Mouse (Mus musculus) CD4-positive helper T cell, adult 2 months (primary cell): ENCODE results near the gene Ddx19b.
"Not testable (repeated sequence)": the region's sequence is repeated elsewhere in the genome, so short reads cannot be mapped to it uniquely, and the experiment has no call there.

ENCODE experiments used
- DNase-seq: peaks from one replicate; pipeline ENCODE4 v3.0.0-alpha.2; 2012; ENCODE audit warnings: low read depth, missing footprints, low spot score

Ddx19b gene

DNA sequence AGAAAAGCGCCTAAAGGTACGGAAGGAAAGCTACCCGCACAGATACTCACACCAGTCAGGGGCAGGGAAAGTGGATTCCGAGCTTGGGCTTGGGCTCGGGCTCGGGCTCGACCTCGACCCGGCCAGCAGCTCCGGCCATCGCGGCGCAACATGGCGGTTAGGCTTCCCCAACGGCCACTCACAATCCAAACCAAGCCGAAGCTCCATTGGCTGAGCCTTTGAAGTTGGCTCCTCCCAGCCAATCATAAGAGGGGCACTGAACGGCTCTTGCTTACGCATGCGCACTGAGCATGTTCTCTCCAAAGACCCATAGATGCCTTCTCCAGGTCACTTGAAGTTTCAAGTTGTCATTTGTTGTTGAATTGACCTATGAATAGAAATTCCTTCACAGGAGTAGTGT lies at the start of gene Ddx19b:
Ddx19b (minus strand) TSS at position 180 of the 400 bp plus-strand sequence.
- no peak for DNase-seq

DNA sequence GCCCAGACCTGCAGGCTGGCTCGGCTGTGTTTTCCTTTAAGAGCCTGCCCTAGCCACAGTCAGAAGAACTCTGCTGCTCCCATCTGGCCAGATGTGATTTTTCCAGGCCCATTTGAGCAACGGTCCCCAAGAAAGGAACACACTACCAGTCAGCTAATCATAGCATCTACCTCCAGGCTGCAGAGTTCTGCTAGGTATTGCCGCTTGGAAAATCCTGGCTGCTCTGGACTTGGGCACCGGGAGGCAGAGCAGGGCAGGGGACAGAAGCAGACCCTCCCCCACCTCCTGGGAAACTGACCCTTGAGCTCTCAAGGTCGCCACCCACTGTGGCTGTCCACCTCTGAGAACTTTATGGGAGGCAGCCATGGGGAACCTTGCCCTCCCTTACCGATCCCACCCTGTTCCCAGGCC lies 48.3 kb upstream of the Ddx19b start:
- DNase-seq: no peak

DNA sequence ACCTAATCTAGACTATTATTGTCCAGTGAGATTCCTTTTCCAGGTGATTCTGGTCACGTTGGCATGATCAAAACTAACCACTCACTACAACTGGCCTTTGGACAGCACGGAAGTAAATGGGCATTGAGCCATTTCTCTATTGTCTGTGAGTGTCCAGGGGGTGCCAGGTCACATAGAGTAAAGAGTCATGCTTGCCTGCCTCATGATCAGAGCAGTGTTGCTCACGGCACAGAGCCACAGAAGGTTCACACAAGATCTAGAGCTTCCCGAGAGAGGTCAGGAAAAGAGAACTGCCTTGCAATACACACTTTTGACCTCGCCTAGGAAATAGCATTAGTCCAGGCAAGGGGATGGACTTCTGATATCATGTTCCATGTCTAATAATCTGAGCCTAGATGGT lies 47.9 kb upstream of the Ddx19b start:
- no peak for DNase-seq

GRCm38 (mm10) chr8:111075926-111076325 lies 44.4 kb upstream of the Ddx19b start:
- DNase-seq: no peak

- DNase-seq: not testable (repeated sequence)
Measured at GRCm38 (mm10) chr8:111068660-111069059, 37.1 kb upstream of the Ddx19b start.

DNA sequence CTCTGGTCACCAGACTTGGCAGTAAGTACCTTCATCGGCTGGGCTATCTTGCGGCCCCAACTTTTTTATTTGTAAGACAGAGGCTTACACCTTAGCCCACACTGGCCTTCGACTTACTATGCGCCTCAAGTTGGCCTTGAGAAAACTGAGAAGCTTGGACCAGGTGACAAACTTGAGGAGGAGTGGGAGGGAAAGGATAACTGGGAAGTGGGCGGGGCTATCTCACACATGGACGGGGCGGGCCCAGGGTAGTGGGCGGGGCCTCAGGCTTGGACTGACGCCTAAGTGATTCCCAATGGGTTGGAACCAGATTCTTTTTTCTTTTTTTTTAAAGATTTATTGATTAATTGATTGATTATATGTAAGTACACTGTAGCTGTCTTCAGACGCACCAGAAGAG lies 35.9 kb upstream of the Ddx19b start:
- DNase-seq: no peak

DNA sequence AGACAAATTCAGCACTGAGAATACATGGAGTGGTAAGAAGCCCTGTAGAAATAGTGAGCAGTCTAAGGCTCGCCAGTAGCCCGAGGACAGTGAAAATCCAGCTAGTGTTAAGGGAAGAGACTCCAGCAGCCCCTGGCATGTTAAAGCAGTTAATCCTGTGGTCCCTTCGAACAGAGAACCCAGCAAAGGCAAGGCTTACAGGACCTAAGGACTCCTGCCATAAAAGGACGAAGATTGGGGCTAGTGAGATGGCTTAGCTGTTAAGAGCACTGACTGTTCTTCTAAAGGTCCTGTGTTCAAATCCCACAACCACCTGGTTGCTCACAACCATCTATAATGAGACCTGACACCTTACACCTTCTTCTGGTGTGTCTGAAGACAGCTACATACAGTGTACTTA lies 34.8 kb upstream of the Ddx19b start:
- no peak for DNase-seq

DNA sequence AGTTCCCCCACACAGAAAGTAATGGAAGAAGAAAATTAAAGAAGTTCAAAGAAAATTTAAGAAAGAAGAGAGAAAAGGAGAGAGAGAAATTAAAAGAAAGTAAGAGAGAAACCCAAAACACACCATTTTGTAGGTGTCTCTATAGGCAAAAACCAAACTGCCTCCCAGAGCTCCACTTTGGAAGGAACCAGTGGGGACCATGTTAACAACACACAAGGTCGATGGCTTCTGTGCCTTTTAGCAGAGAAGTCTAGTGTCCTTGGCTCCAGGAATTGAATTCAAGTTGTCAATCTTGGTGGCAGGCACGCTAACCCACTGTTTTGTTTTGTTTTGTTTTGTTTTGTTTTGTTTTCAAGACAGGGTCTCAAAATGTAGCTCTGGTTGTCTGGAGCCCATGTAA lies 31.3 kb upstream of the Ddx19b start:
- no peak for DNase-seq

- DNase-seq: peak; percentile 80
Measured at GRCm38 (mm10) chr8:111062072-111062757, 30.7 kb upstream of the Ddx19b start.

DNA sequence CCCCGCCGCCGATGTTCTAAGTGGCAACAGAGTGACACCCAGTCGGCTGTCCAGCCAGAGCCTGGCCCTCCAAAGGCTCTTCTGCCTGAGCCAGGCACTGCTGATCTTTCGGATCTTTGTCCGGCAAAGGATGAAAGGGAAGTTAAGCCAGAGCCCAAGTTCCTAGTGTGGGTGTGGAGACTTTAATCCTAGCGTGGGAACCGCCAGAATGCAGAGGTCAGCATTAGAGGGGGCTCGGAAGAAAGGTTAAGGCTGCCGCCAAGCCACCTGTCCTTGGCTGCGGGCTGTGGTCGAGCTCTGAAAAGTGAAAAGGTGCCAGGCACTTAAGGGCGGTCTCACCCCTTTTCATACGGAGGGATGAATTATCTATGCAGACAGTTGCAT lies 30.1 kb upstream of the Ddx19b start:
- no peak for DNase-seq

DNA sequence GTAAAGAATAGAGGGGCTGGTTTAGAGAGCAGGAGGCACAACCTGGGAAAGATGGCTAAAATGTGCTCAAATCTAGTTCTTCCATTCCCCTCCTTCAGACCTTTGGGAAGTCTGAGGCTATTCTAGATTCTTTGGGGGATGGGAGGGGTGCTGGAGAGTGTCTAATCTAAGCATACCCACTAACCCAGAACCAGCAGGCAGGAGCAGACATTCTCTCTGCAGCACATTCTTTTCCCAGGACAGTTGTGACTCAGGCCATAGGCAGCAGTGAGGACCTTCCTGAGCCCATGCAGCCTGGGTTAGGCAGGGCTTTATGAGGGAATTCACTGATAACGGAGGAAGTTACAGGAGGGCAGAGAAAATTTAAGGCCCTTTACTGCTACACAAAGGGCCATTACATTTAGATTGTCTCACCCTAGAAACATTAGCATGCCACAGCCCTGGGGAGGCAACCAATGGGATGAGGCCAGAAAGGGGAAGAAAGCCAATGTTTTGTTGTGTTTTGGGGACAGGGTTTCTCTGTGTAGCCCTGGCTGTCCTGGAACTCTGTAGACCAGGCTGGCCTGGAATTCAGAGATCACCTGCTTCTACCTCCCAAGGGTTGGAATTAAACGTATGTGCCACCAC lies 27.5 kb upstream of the Ddx19b start:
- DNase-seq: no peak

DNA sequence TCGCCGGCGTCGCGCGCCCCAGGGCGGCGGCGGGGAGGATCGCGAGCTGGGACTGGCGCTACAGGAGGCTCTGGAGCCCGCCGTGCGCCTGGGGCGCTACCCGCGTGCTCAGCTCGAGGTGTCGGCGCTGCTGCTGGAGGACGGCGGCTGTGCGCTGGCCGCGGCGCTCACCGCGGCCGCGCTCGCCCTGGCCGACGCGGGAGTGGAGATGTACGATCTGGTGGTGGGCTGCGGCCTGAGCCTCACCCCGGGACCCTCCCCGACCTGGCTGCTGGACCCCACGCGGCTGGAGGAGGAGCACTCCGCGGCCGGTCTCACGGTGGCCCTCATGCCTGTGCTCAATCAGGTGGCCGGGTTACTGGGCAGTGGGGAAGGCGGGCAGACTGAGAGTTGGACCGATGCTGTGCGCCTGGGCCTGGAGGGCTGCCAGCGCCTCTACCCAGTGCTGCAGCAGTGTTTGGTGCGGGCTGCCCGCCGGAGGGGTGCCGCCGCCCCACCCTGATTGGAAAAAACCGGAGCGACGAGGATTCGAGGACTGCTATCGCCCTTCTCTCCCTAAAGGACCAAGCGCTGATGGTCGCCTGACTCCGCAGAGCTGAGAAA lies 25.2 kb upstream of the Ddx19b start:
- DNase-seq: no peak

- peak; percentile 95 for DNase-seq
Measured at GRCm38 (mm10) chr8:111056158-111056663, 24.7 kb upstream of the Ddx19b start, which contains the start of gene Exosc6. Gene Exosc6, plus strand, starts transcription at chr8:111056339.

DNA sequence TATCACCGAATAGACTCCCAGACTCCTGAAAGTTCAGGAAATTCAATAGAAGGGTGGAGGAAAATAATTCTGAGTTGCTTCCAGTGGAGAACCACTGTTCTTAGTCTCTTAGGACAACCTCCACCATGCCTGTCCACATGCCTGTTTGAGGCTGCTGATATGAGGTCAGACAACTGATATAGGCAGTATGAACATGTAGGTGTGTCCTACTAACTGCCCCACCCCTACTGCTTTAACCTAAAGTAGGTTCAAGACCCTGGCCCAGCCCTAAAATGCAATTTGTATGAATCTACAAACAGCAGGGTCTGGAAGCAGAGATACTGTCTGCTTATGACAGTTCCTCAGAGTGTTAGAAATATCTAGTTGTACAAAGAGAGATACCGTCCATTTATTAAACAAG lies 24.1 kb upstream of the Ddx19b start:
- DNase-seq: no peak

GRCm38 (mm10) chr8:111055031-111055634 lies 23.6 kb upstream of the Ddx19b start:
- DNase-seq: no peak

DNA sequence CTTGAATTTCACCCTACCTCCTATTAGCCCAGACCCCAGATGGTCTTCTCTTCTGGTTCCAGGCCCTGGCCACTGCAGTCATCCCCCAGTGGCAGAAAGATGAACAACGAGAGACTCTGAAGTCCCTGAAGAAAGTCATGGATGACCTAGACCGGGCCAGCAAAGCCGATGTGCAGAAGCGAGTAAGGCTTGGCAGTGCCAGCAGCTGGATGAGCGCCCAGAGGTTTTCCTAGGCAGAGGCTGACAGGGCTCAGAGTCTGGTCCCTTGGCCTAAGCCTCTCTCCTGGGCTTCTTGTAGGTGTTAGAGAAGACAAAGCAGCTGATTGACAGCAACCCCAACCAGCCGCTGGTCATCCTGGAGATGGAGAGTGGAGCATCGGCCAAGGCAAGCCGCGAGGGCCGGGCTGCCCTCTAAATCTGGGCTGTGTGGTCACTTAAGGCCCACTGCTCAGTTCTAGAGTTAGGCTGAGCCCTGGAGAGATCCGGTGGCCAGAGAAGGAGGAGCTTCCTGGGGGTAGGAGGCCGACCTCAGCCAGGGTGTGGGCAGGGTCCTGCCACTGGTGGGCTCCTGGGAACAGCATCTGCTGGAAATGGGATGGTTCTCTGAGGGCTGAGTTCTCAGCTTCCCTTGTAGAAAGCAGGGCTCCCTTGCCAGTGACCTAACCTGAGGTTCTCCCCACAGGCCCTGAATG lies 22.4 kb upstream of the Ddx19b start:
- DNase-seq: no peak

DNA sequence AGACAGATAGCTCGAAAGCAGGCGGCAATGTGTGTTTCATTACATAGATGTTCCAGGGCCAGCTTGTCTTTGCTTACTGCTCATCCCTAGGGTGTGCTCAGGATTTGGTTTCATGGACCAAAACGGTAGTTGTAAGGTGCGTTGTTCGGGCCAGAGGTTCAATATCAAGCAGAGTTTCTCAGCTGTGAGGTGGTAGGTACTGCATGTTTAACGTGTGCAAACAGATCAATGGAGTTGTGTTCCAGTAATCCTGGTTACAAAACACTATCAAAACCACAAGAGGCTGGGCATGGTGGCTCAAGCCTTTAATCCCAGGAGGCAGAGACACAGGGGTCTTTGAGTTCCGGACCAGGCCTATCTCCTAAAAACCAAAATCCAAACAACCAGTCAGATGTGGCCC lies 17.6 kb upstream of the Ddx19b start:
- DNase-seq: no peak

GRCm38 (mm10) chr8:111048694-111049093 lies 17.1 kb upstream of the Ddx19b start:
- DNase-seq: peak; percentile 47

DNA sequence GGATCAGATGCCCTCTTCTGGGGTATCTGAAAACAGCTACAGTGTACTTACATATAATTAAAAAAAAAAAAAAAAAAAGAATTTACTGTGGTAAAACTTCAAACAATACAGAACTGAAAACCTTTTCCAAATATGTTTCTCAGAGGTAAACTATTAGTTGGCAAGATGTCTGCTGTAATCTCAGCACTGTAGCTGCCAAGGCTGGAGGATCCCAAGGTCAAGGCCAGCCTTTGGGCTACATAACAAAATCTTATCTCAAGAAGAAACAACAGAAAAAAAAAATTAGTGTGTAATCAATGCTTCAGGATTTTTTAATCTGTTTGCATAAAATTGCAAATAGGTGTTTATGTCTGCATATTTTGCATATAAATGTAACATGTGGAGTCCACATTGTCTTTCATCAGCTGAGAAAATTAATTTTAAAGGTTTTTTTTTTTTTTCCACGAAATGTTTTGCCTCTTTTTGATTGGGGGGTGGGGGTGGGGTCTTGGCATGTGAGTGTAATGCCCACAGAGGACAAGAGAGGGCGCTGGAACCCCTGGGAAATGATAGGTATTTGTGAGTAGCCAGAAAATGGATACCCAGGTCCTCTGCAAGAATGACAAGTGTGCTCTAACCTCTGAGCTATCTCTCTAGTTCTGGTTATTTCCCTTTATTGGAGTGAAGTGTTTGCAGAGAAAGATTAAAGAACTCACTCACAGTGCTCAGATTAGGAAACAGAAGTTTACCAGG lies 12.6 kb upstream of the Ddx19b start:
- DNase-seq: no peak

DNA sequence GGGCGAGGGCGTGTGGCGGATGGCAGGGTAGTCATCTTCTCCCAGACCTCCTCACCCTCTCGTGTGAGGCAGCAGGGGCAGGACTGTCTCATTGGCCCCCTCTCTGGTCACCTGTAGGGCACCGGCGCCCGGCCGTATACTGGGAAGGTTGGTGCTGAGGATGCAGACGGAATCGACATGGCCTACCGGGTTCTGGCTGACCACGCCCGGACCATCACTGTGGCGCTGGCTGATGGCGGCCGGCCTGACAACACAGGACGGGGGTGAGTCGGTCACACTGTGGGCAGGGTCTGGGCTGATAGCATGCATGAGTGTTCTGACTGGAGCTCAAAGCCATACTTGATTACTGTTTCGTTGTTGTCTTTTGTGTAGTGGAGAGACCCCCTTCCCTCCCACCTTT lies 11.0 kb upstream of the Ddx19b start:
- DNase-seq: no peak

GRCm38 (mm10) chr8:111036591-111036990 lies 5.0 kb upstream of the Ddx19b start:
- no peak for DNase-seq
